Mouse (Mus musculus) gastrocnemius, postnatal 25 days (tissue): ENCODE measurements around the gene En1. TPM values are rescaled to one million over a fixed set of nuclear protein-coding genes. Genes with fewer than 3 reads are reported as not detected.

ENCODE experiments used
- DNase-seq: peaks from one replicate; pipeline ENCODE4 v3.0.0; 2022
- long read RNA-seq, 2 experiments: library from polyadenylated mRNA; stranded (forward); transcript quantifications; one replicate each; pipeline ENCODE4 v2.0.0; 2021
- total RNA-seq, 2 experiments: library from RNA; stranded (reverse); gene quantifications; 1 replicate in 1 of 2; 2 replicates in 1 of 2; pipeline ENCODE4 v1.2.3; 2021

En1 gene
- total RNA-seq, result 1 to 10 TPM in 1 of 2 experiments, under 1 TPM in 1; 0.43 to 6.9 TPM
- long read RNA-seq, experiment 1, transcript En1-201 (2 exons, 2,624 nt), result major isoform, 6 of 7 reads
- long read RNA-seq, experiment 1, partial matches to known transcripts, result 0 of 7 reads
- long read RNA-seq, experiment 1, other reads (novel, unspliced or antisense), result 1 of 7 reads
- long read RNA-seq, experiment 2, partial matches to known transcripts, result 0 of 7 reads
- long read RNA-seq, experiment 2, other reads (novel, unspliced or antisense), result 4 of 7 reads

- DNase-seq, result peak; percentile 82
These were observed at the start of gene En1 for GRCm38 (mm10) chr1:120602031-120602730. Gene En1 (plus strand): TSS chr1:120602418.

- no peak for DNase-seq
These were observed 45.0 kb upstream of the En1 start for GRCm38 (mm10) chr1:120556926-120557846.

- DNase-seq, result no peak
These were observed 43.6 kb upstream of the En1 start for GRCm38 (mm10) chr1:120558341-120559285.

GRCm38 (mm10) chr1:120559911-120560310 lies 42.3 kb upstream of the En1 start:
- DNase-seq, result no peak

GRCm38 (mm10) chr1:120581306-120581705 lies 20.9 kb upstream of the En1 start:
- no peak for DNase-seq

- no peak for DNase-seq
These were observed 16.7 kb upstream of the En1 start for GRCm38 (mm10) chr1:120585481-120585880.

GRCm38 (mm10) chr1:120586500-120587110 lies 15.6 kb upstream of the En1 start:
- DNase-seq, result no peak

- no peak for DNase-seq
These were observed 14.8 kb upstream of the En1 start for GRCm38 (mm10) chr1:120587431-120587830.

GRCm38 (mm10) chr1:120587960-120588359 lies 14.3 kb upstream of the En1 start:
- DNase-seq, result no peak

GRCm38 (mm10) chr1:120588362-120589027 lies 13.7 kb upstream of the En1 start:
- no peak for DNase-seq

GRCm38 (mm10) chr1:120593236-120593919 lies 8.8 kb upstream of the En1 start:
- DNase-seq, result no peak

- DNase-seq, result no peak
These were observed 7.6 kb upstream of the En1 start for GRCm38 (mm10) chr1:120594603-120595002.

- no peak for DNase-seq
These were observed 6.6 kb upstream of the En1 start for GRCm38 (mm10) chr1:120595471-120596240.

GRCm38 (mm10) chr1:120596319-120596718 lies 5.9 kb upstream of the En1 start:
- DNase-seq, result peak; percentile 52

GRCm38 (mm10) chr1:120596784-120597183 lies 5.4 kb upstream of the En1 start:
- DNase-seq, result no peak

- DNase-seq, result no peak
These were observed 4.9 kb upstream of the En1 start for GRCm38 (mm10) chr1:120597271-120597670.

- DNase-seq, result no peak
These were observed 3.9 kb upstream of the En1 start for GRCm38 (mm10) chr1:120598196-120598940.
